ENCODE assay signal across 13 mouse cellular contexts in genomic region chr4:100048351-100048950, GRCm38 (mm10). TPM values are rescaled to one million over a fixed set of nuclear protein-coding genes. Genes with fewer than 3 reads are reported as not detected.
DNase-seq lines count a peak whose midpoint lies in the region; ATAC-seq lines count a peak whose summit lies in the region.
"Had no signal": no experiment of that assay in that cellular context is flagged by ENCODE, and none has a peak within 500 bp of the region (broad histone marks: within the 10 kb centered on the region; RNA-seq: fewer than 3 reads in every experiment).

No protein-coding gene starts in this region.

- 56% methylated on average over 7 of the region's 7 CpGs for WGBS in heart, embryonic 13.5 days
- WGBS in heart, embryonic 12.5 days = 60% methylated on average over 7 of the region's 7 CpGs
- WGBS in midbrain, embryonic 11.5 days = 87% methylated on average over 7 of the region's 7 CpGs
- WGBS in midbrain, embryonic 16.5 days = 71% methylated on average over 7 of the region's 7 CpGs
- 55% methylated on average over 7 of the region's 7 CpGs for WGBS in intestine, embryonic 16.5 days

- H3K4me3 ChIP-seq in heart, embryonic 13.5 days = no peak overlapping the region
- no peak overlapping the region for H3K4me3 ChIP-seq in heart, embryonic 12.5 days
- no peak overlapping the region for H3K4me3 ChIP-seq in midbrain, embryonic 11.5 days (ENCODE audit: low read depth, low read length)
- no peak overlapping the region for H3K4me3 ChIP-seq in midbrain, embryonic 16.5 days (ENCODE audit: low read depth, low read length)
- H3K4me3 ChIP-seq in intestine, embryonic 16.5 days (ENCODE audit: low read length) = no peak overlapping the region
- H3K4me3 ChIP-seq: erythroblast, embryonic 14.5 days; megakaryocyte, embryonic 14.5 days; myocyte had no signal

- no peaks in the 10 kb centered on the region for H3K36me3 ChIP-seq in heart, embryonic 13.5 days
- no peaks in the 10 kb centered on the region for H3K36me3 ChIP-seq in heart, embryonic 12.5 days
- H3K36me3 ChIP-seq in midbrain, embryonic 11.5 days (ENCODE audit: control insufficient read depth, insufficient read depth, low read length) = no peaks in the 10 kb centered on the region
- no peaks in the 10 kb centered on the region for H3K36me3 ChIP-seq in midbrain, embryonic 16.5 days (ENCODE audit: control insufficient read depth, insufficient read depth, low read length)
- no peaks in the 10 kb centered on the region for H3K36me3 ChIP-seq in intestine, embryonic 16.5 days (ENCODE audit: control insufficient read depth, insufficient read depth, low read length)

- H3K4me2 ChIP-seq in heart, embryonic 13.5 days = no peak overlapping the region
- no peak overlapping the region for H3K4me2 ChIP-seq in heart, embryonic 12.5 days
- no peak overlapping the region for H3K4me2 ChIP-seq in midbrain, embryonic 11.5 days
- no peak overlapping the region for H3K4me2 ChIP-seq in midbrain, embryonic 16.5 days (ENCODE audit: low read length)
- no peak overlapping the region for H3K4me2 ChIP-seq in intestine, embryonic 16.5 days (ENCODE audit: low read depth, low read length)

- peaks cover 5% of the 10 kb centered on the region; the same call in 1 of the 2 replicates for H3K27me3 ChIP-seq in heart, embryonic 13.5 days (replicated peaks)
- H3K27me3 ChIP-seq in heart, embryonic 12.5 days (replicated peaks) = no peaks in the 10 kb centered on the region
- H3K27me3 ChIP-seq in midbrain, embryonic 11.5 days (ENCODE audit: control insufficient read depth, insufficient read depth, low read length) = 0 out of 2 replicates have a peak, but pooled peaks cover 3% of the 10 kb centered on the region
- H3K27me3 ChIP-seq in midbrain, embryonic 16.5 days (ENCODE audit: control insufficient read depth, insufficient read depth, low read depth, low read length) = no peaks in the 10 kb centered on the region
- no peaks in the 10 kb centered on the region for H3K27me3 ChIP-seq in intestine, embryonic 16.5 days (replicated peaks; ENCODE audit: control insufficient read depth, insufficient read depth, low read length)

- H3K9ac ChIP-seq in heart, embryonic 13.5 days = no peak overlapping the region
- H3K9ac ChIP-seq in heart, embryonic 12.5 days = no peak overlapping the region
- no peak overlapping the region for H3K9ac ChIP-seq in midbrain, embryonic 11.5 days (ENCODE audit: low read length)
- H3K9ac ChIP-seq in midbrain, embryonic 16.5 days (ENCODE audit: low read depth, low read length) = no peak overlapping the region
- H3K9ac ChIP-seq in intestine, embryonic 16.5 days (ENCODE audit: low read depth, low read length) = no peak overlapping the region

- peaks cover 24% of the 10 kb centered on the region for H3K4me1 ChIP-seq in heart, embryonic 13.5 days
- no peaks in the 10 kb centered on the region for H3K4me1 ChIP-seq in heart, embryonic 12.5 days (replicated peaks)
- no peaks in the 10 kb centered on the region for H3K4me1 ChIP-seq in midbrain, embryonic 11.5 days (ENCODE audit: control insufficient read depth, insufficient read depth, low read length)
- H3K4me1 ChIP-seq in midbrain, embryonic 16.5 days (ENCODE audit: control insufficient read depth, insufficient read depth, low read length) = peaks cover 3% of the 10 kb centered on the region
- 0 out of 2 replicates have a peak, but pooled peaks cover 3% of the 10 kb centered on the region for H3K4me1 ChIP-seq in intestine, embryonic 16.5 days (ENCODE audit: control insufficient read depth, insufficient read depth, low read length)
- H3K4me1 ChIP-seq: megakaryocyte, embryonic 14.5 days had no signal

- H3K27ac ChIP-seq in heart, embryonic 13.5 days (replicated peaks) = peak overlapping the region; percentile 65
- H3K27ac ChIP-seq in heart, embryonic 12.5 days (ENCODE audit: poor library complexity, severe bottlenecking) = no peak overlapping the region
- H3K27ac ChIP-seq in midbrain, embryonic 11.5 days (ENCODE audit: low read depth, low read length) = no peak overlapping the region
- no peak overlapping the region for H3K27ac ChIP-seq in midbrain, embryonic 16.5 days (ENCODE audit: low read length)
- 0 out of 2 replicates have a peak overlapping the region, but pooled peaks have one; percentile 11 for H3K27ac ChIP-seq in intestine, embryonic 16.5 days (ENCODE audit: low read length)

- ATAC-seq in heart, embryonic 13.5 days (ENCODE audit: extremely low read depth, insufficient number of reproducible peaks, low FRiP score, low TSS enrichment) = no peak
- no peak for ATAC-seq in heart, embryonic 12.5 days (ENCODE audit: insufficient number of reproducible peaks, low FRiP score)
- no peak for ATAC-seq in midbrain, embryonic 11.5 days (ENCODE audit: low FRiP score)
- no peak for ATAC-seq in midbrain, embryonic 16.5 days
- no peak for ATAC-seq in intestine, embryonic 16.5 days

- peak; percentile 73 for DNase-seq in midbrain, embryonic 11.5 days (ENCODE audit: low spot score, missing footprints)
- DNase-seq in thymus, postnatal 36 days = no peak
- DNase-seq in left cerebral cortex, adult 8-10 months (ENCODE audit: low spot score in 2 of 2) = no peak
- DNase-seq: layer of hippocampus, adult 9-11 months; left cerebral cortex, postnatal 4 days; spleen, adult 18-20 months had no signal

- 0 out of 2 replicates have a peak, but pooled peaks cover 5% of the 10 kb centered on the region for H3K9me3 ChIP-seq in heart, embryonic 13.5 days
- no peaks in the 10 kb centered on the region for H3K9me3 ChIP-seq in heart, embryonic 12.5 days (replicated peaks)
- no peaks in the 10 kb centered on the region for H3K9me3 ChIP-seq in midbrain, embryonic 11.5 days (ENCODE audit: control insufficient read depth, low read length)
- no peaks in the 10 kb centered on the region for H3K9me3 ChIP-seq in midbrain, embryonic 16.5 days (replicated peaks; ENCODE audit: control insufficient read depth, low read length, poor library complexity, severe bottlenecking)
- H3K9me3 ChIP-seq in intestine, embryonic 16.5 days (ENCODE audit: control insufficient read depth, low read length) = no peaks in the 10 kb centered on the region

RNA-seq across cellular contexts. Expression of gene Ror1, which starts 47.1 kb away (rescaled TPM):
- polyA plus RNA-seq in heart, embryonic 13.5 days (2015; fragmentation: Nextera tagmentation; extraction: Ambion mirVana) = 10.5 and 10.7 TPM in 2 replicates
- polyA plus RNA-seq in heart, embryonic 12.5 days (2016; fragmentation: Nextera tagmentation; extraction: Ambion mirVana) = 13.9 and 15.0 TPM in 2 replicates
- polyA plus RNA-seq in midbrain, embryonic 11.5 days (2014; fragmentation: Nextera tagmentation; extraction: Ambion mirVana) = 4.8 TPM in 2 replicates
- polyA plus RNA-seq in midbrain, embryonic 16.5 days (2015; fragmentation: Nextera tagmentation; extraction: Ambion mirVana) = 0.83 and 0.84 TPM in 2 replicates
- polyA plus RNA-seq in intestine, embryonic 16.5 days (2015; fragmentation: Nextera tagmentation; extraction: Ambion mirVana) = 4.0 and 4.3 TPM in 2 replicates
- 1 to 10 TPM in 3 of 4 experiments, under 1 TPM in 1; 0.80 to 1.5 (median 1.3) TPM for total RNA-seq in left cerebral cortex, adult 8-10 months (2022)
- polyA plus RNA-seq: erythroblast, embryonic 14.5 days had no signal

Comparison
In these comparisons a context has a peak if more than half of its experiments do, and no peak if none do; other contexts are left out.
1. H3K27ac ChIP-seq: peak in heart, embryonic 13.5 days (single experiment) and intestine, embryonic 16.5 days (single experiment); none in heart, embryonic 12.5 days (single experiment), midbrain, embryonic 11.5 days (single experiment) and midbrain, embryonic 16.5 days (single experiment).